Mouse (Mus musculus) cerebellum, postnatal 10 days (tissue): ENCODE results near the gene Smg9.
"Not testable (repeated sequence)": the region's sequence is repeated elsewhere in the genome, so short reads cannot be mapped to it uniquely, and the experiment has no call there.

Experiments
- DNase-seq, 2 experiments: peaks; one replicate each; pipeline ENCODE4 v3.0.0; 2021; ENCODE audit warnings: mixed read lengths in 2 of 2

The Smg9 gene

DNA sequence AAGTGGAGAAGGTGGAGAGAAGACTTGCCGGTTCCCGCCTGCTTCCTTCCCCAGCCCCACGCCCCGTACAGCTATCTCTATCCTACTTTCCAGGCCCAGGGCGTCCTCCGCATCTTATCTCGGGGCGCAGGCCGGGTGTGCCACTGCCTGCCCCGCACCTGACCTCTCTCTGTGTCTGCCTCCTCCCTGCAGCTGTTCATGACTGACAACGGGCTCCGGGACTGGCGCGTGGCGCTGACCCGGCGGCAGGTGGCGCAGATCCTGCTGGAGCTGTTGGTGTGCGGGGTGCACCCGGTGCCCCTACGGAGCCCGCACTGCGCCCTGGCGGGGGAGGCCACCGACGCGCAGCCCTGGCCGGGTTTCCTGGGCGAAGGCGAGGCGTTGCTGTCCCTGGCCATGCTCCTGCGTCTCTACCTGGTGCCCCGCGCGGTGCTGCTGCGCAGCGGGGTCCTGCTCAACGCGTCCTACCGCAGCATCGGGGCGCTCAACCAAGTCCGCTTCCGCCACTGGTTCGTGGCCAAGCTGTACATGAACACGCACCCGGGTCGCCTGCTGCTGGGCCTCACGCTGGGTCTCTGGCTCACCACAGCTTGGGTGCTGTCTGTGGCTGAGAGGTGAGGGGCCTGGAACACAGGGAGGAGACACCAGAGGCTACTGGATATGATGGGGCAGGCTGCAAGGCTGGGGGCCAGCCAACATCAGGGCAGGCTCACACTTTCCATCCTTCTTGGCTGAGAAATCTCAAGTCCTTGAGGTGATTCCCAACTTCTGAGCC, 22.1 kb upstream of the Smg9 start:
- DNase-seq, result peak; percentile 56 to 61

DNA sequence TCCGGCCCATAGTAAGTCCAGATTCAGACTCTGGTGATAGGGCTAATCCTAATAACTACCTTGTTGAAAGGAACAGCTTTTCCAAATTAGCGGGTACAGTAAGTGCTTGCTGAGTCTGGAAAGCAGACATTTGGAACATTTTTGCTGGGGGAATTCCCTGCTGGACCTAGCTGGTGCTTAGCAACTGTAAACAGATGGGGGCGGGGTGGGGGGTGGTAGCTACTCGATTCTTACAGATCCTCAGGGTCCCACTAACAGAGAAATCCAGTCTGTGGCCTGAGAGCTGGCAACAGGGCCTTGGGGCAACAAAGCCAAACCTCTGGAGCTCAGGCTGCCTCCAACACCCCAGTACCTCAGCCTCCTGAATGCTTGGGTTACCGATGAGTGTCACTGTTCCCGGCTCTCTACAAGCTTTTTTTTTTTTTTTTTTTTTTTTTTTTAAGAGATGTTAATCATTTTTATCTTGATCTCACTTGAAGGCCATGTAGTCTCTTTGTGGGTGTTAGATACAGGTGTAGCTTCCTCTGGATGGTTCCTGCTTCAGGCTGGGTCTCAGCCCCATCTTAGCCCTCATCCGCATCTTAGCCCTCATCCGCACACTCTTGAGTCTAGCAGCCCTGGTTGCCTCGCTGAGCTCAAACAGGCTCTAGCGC, 21.2 kb upstream of the Smg9 start:
- no peak for DNase-seq

GRCm38 (mm10) chr7:24379934-24380333, 19.5 kb upstream of the Smg9 start:
- DNase-seq, result no peak

DNA sequence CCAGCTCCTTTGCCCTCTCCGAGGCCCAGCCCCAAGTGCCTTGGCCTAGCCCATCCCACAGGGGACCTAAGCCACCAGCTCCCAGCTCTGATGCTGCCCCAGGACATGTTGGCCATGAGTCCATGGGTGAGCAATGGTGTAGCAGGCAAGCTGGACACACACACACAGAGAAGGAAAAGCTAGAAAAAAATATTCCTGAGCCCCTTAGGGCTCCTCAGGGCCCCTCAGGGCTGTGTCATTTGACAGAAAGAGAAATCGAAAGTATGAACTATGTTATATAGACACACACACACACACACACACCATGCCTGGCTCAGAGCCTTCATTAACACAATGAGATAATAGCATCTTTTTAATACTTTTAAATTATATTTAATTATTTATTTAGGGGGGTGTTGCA, 19.0 kb upstream of the Smg9 start:
- DNase-seq, result no peak

DNA sequence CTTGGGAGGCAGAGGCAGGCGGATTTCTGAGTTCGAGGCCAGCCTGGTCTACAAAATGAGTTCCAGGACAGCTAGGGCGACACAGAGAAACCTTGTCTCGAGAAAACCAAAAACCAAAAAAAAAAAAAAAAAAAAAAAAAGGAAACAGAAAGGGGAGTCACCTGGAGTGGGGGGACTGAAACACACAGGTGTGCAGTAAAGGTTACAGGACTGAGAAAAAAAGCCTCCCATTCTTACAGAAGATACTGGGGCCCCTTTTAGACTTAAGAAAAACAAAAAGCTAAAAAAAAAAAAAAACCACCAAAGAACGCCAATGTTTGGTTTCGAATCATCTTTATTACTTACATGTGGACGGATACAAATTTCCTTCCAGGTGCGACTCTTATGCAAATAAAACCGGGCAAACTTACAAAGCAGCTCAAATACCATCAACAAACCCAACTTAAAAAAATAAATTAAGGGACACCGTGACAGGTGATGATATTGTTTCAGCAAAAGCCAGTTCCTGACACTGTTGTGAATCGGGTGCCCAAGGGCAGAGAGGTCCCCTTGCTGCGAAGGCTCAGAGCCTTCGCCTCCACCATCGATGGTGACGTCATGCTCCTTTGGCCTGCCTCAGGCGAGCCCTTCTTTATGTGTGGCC, 16.6 kb upstream of the Smg9 start:
- no peak for DNase-seq

DNA sequence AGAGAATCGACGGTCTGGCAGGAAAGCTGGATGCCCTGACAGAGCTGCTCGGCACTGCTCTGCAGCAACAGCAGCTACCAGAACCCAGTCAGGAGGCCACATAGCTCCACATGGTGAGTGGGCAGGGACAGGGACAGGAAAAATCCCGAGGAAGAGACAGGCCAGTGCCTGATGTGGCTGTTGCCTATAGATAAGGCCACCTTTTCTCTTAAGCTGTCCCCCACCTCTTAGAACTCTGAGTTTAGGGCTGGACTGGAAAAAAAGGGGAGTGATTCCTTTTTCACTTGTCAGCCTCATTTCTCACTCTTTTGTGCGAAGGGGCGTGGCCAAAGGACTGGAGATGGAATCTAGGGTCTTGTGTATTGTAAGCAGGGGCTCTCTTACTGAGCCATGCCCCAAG, 15.3 kb upstream of the Smg9 start:
- no peak for DNase-seq

GRCm38 (mm10) chr7:24384827-24385226, 14.6 kb upstream of the Smg9 start:
- DNase-seq, result peak; percentile 89 to 93

GRCm38 (mm10) chr7:24387059-24387556, 12.3 kb upstream of the Smg9 start:
- no peak for DNase-seq

- DNase-seq, result no peak
Observed at GRCm38 (mm10) chr7:24389516-24390187, 9.8 kb upstream of the Smg9 start.

- no peak for DNase-seq
Observed at GRCm38 (mm10) chr7:24390512-24390911, 8.9 kb upstream of the Smg9 start.

DNA sequence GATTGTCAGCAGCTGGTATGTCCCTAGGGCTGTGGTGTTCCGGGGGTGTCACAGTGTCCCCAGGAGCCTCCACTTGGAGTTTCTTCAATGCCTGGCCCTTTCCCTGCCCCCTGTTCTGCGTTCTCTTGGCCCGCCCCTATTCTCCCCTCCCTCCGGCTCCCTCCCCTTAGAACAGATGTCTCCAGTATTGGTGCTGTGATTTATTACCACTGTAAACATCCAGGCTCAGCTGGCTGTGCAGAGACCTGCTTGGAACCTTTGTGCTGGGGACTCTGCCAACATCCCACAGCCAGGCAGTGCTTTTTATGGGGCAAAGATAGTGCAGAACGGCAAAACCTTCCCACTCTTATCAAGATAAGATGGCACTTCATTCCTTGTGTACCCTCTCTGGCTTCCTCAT, 8.3 kb upstream of the Smg9 start:
- DNase-seq, result no peak

GRCm38 (mm10) chr7:24391687-24392086, 7.7 kb upstream of the Smg9 start:
- DNase-seq, result no peak

DNA sequence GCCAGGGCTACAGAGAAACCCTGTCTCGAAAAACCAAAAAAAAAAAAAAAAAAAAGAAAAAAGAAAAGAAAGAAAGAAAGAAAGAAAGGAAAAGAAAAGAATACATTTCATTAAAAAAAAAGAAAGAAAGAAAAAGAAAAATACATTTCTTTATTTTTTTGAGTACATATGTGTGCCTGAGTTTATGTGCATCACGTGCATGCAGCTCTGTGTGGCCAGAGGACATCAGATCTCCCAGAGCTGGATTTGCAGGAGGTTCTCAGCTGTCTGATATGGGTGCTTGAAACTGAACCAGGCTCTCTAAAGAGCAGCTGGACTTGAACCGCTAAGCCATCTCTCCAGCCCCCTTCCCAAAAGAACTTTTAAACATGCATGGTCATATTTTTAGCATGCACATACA, 5.4 kb upstream of the Smg9 start:
- no peak for DNase-seq

- DNase-seq, result no peak
Observed at GRCm38 (mm10) chr7:24394475-24395161, 4.8 kb upstream of the Smg9 start.

DNA sequence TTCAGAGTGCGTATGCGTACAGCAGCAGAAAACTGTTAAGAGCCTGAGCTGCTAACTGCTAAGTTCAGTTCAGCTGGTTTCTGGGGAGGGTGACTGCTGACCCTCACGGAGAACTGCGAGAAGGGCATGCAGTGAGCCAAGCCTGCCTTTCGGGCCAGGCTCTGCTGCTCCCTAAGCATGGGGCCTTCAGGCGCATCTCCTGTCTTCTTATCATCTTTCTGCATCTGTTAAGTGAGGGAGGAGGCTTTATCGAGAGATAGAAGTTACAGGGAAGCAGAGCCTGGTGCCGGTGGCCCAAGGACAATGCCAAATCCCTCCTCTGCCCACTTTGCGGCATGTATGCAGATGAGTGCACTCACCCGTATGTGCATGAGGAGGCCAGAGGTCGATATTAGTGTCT, 2.6 kb upstream of the Smg9 start:
- DNase-seq, result no peak

GRCm38 (mm10) chr7:24398364-24398913, 980 bp upstream of the Smg9 start:
- no peak for DNase-seq

GRCm38 (mm10) chr7:24400082-24400452, 648 bp downstream of the Smg9 start:
- no peak for DNase-seq

DNA sequence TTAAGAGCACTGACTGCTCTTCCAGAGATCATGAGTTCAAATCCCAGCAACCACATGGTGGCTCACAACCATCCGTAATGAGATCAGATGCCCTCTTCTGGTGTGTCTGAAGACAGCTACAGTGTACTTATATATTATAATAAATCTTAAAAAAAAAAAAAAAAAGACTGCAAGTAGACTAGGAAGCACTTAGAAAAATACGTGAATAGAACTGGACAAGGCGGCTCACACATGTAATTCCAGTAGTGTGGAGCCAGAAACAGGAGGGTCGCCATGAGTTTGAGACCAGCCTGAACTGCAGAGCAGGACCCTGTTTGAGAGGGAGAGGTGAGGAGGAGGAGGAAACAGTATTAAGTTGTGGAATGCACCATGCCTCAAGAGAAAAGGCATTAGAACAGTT, 1.1 kb downstream of the Smg9 start:
- not testable (repeated sequence) for DNase-seq

DNA sequence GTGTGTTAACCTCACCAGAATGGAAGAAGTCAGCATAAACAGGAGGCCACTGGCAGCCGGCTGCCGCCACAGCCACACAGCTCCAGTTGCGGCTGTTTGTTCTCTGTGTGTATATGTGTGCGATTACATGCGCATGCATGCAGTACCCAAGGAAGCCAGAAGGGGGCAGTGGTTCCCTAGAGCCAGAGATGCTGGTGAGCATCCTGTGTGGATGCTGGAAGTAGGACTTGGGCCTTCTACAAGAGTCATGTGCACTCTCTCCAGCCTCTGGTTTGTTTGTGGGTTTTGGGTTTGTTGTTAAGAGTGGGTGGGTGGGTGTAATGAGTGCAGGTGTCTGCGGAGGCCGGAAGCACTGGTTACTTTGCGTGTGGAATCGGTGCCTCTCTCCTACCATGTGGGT, 3.4 kb downstream of the Smg9 start:
- DNase-seq, result peak in 1 of 2 experiments; percentile 59

DNA sequence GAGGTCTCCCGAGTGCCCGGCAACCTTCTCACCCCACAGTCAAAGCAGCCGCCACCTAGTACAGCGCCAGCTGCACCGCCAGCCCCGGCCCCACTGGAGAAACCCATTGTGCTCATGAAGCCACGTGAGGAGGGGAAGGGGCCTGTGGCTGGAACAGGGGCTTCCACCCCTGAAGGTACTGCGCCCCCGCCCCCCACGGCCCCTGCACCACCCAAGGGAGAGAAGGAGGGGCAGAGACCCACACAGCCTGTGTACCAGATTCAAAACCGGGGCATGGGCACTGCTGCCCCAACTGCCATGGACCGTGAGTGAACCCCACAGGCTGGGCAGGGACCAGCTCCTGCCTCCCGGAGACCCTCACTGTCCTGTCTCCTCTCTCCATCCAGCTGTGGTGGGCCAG, 6.2 kb downstream of the Smg9 start:
- DNase-seq, result peak in 1 of 2 experiments; percentile 24

GRCm38 (mm10) chr7:24406528-24407344, 7.3 kb downstream of the Smg9 start:
- DNase-seq, result peak; percentile 89 to 96
